9 mouse cellular contexts compared by ENCODE assay signal in genomic region chr4:21678975-21679623, GRCm38 (mm10). TPM values are rescaled to one million over a fixed set of nuclear protein-coding genes. Genes with fewer than 3 reads are reported as not detected.
DNase-seq lines count a peak whose midpoint lies in the region; ATAC-seq lines count a peak whose summit lies in the region.
"Had no signal": no experiment of that assay in that cellular context is flagged by ENCODE, and none has a peak within 500 bp of the region (broad histone marks: within the 10 kb centered on the region; RNA-seq: fewer than 3 reads in every experiment).

No protein-coding gene starts in this region.

- no peak overlapping the region for H3K9ac ChIP-seq in forebrain, embryonic 16.5 days (replicated peaks; ENCODE audit: low read depth, low read length)
- no peak overlapping the region for H3K9ac ChIP-seq in limb, embryonic 11.5 days (ENCODE audit: low read length)

- peak overlapping the region; percentile 33 for H3K4me3 ChIP-seq in forebrain, embryonic 16.5 days (replicated peaks; ENCODE audit: low read length)
- peak overlapping the region; percentile 28 for H3K4me3 ChIP-seq in limb, embryonic 11.5 days (ENCODE audit: low read depth, low read length)

- H3K36me3 ChIP-seq in forebrain, embryonic 16.5 days (ENCODE audit: control insufficient read depth, insufficient read depth): no peaks in the 10 kb centered on the region
- H3K36me3 ChIP-seq in limb, embryonic 11.5 days (ENCODE audit: control insufficient read depth, insufficient read depth, low read length): no peaks in the 10 kb centered on the region

- peak overlapping the region; percentile 42 for H3K4me2 ChIP-seq in forebrain, embryonic 16.5 days (ENCODE audit: low read length)
- H3K4me2 ChIP-seq in limb, embryonic 11.5 days (ENCODE audit: low read depth, severe bottlenecking): peak overlapping the region; percentile 50

- DNase-seq in kidney, adult 18-20 months: peak; percentile 33
- DNase-seq in kidney, postnatal 25 days: no peak
- peak; percentile 64 for DNase-seq in adrenal gland, postnatal 14 days
- peak; percentile 76 for DNase-seq in limb, embryonic 11.5 days (ENCODE audit: low spot score)
- peak; percentile 77 for DNase-seq in neural tube, embryonic 10.5 days (ENCODE audit: extremely low spot score, low spot score)
- DNase-seq in layer of hippocampus, adult 11-12 months (ENCODE audit: low spot score): no peak
- no peak for DNase-seq in layer of hippocampus, postnatal 25 days (ENCODE audit: extremely low spot score in 1 of 2, low spot score in 1 of 2)

- no peaks in the 10 kb centered on the region for H3K9me3 ChIP-seq in forebrain, embryonic 16.5 days (ENCODE audit: control insufficient read depth, low read length)
- no peaks in the 10 kb centered on the region for H3K9me3 ChIP-seq in limb, embryonic 11.5 days (ENCODE audit: control insufficient read depth, low read length)

- under 1% methylated on average over 56 of the region's 79 CpGs for WGBS in forebrain, embryonic 16.5 days
- WGBS in limb, embryonic 11.5 days: 0% methylated on average over 45 of the region's 79 CpGs

- H3K27ac ChIP-seq in forebrain, embryonic 16.5 days (ENCODE audit: low read length): no peak overlapping the region
- no peak overlapping the region for H3K27ac ChIP-seq in limb, embryonic 11.5 days (replicated peaks; ENCODE audit: low read depth, low read length)
- H3K27ac ChIP-seq: macrophage had no signal

- ATAC-seq in forebrain, embryonic 16.5 days: peak; percentile 78
- peak; percentile 67 for ATAC-seq in limb, embryonic 11.5 days (ENCODE audit: insufficient number of reproducible peaks, low FRiP score, low TSS enrichment, low read depth)

- H3K27me3 ChIP-seq in forebrain, embryonic 16.5 days (replicated peaks; ENCODE audit: control insufficient read depth, insufficient read depth, low read length): peaks cover 81% of the 10 kb centered on the region
- peaks cover 81% of the 10 kb centered on the region for H3K27me3 ChIP-seq in limb, embryonic 11.5 days (ENCODE audit: control insufficient read depth, insufficient read depth, low read length)

- peaks cover 17% of the 10 kb centered on the region for H3K4me1 ChIP-seq in forebrain, embryonic 16.5 days (replicated peaks; ENCODE audit: control insufficient read depth, insufficient read depth, low read length)
- no peaks in the 10 kb centered on the region; the same call in 1 of the 2 replicates for H3K4me1 ChIP-seq in limb, embryonic 11.5 days (ENCODE audit: control insufficient read depth, insufficient read depth, low read length)

RNA-seq across cellular contexts. Expression of gene Prdm13, which starts 6.7 kb away (rescaled TPM):
- not detected in 2 replicates for total RNA-seq in adrenal gland, postnatal 14 days (2021)
- polyA plus RNA-seq in forebrain, embryonic 16.5 days (2015; fragmentation: Nextera tagmentation; extraction: Ambion mirVana): not detected in 2 replicates
- not detected in 2 replicates for polyA plus RNA-seq in limb, embryonic 11.5 days (2014; fragmentation: Nextera tagmentation; extraction: Ambion mirVana)
- total RNA-seq in layer of hippocampus, postnatal 25 days (2021): not detected
- polyA plus RNA-seq: macrophage had no signal

RNA-seq across cellular contexts. Expression of gene Ccnc, which starts 48.4 kb away (rescaled TPM):
- 19.5 and 19.9 TPM in 2 replicates for total RNA-seq in adrenal gland, postnatal 14 days (2021)
- 68.4 and 68.5 TPM in 2 replicates for polyA plus RNA-seq in forebrain, embryonic 16.5 days (2015; fragmentation: Nextera tagmentation; extraction: Ambion mirVana)
- polyA plus RNA-seq in limb, embryonic 11.5 days (2014; fragmentation: Nextera tagmentation; extraction: Ambion mirVana): 47.8 and 48.5 TPM in 2 replicates
- 10 to 100 TPM; 36.7 to 37.7 TPM for total RNA-seq in layer of hippocampus, postnatal 25 days (2021)

Comparison
In these comparisons a context has a peak if more than half of its experiments do, and no peak if none do; other contexts are left out.
1. DNase-seq: peak in kidney, adult 18-20 months (single experiment), adrenal gland, postnatal 14 days (single experiment), limb, embryonic 11.5 days (single experiment) and neural tube, embryonic 10.5 days (single experiment); none in kidney, postnatal 25 days (0 of 2), layer of hippocampus, adult 11-12 months (single experiment) and layer of hippocampus, postnatal 25 days (0 of 2).